Mouse (Mus musculus) intestine, postnatal 0 days (tissue): ENCODE measurements around the gene Slc16a8. TPM values are rescaled to one million over a fixed set of nuclear protein-coding genes. Genes with fewer than 3 reads are reported as not detected.

Source experiments
- ATAC-seq: fragments of 200-750 bp; cut with Nextera tagmentation; 2 replicates; pipeline ENCODE4 v1.8.0; 2017; ENCODE audit warnings: mild to moderate bottlenecking, moderate TSS enrichment, moderate library complexity
- H3K27ac ChIP-seq: fragments of 300-500 bp; sonication (generic); 2 replicates; pipeline ENCODE4 v1.5.1; 2014; ENCODE audit warnings: mild to moderate bottlenecking, low read depth, low read length, moderate library complexity
- H3K27me3 ChIP-seq: fragments of 300-500 bp; sonication (generic); replicated peaks from 2 replicates; pipeline ENCODE4 v1.6.1; 2014; ENCODE audit warnings: low read length, mixed read lengths; ENCODE audit not compliant: control insufficient read depth, insufficient read depth
- H3K36me3 ChIP-seq: fragments of 300-500 bp; sonication (generic); 2 replicates; pipeline ENCODE4 v1.6.1; 2014; ENCODE audit warnings: mild to moderate bottlenecking, moderate library complexity; ENCODE audit not compliant: control insufficient read depth, insufficient read depth
- H3K4me1 ChIP-seq: fragments of 300-500 bp; sonication (generic); replicated peaks from 2 replicates; pipeline ENCODE4 v1.6.1; 2014; ENCODE audit warnings: antibody characterized with exemption, low read length, mixed read lengths; ENCODE audit not compliant: control insufficient read depth, insufficient read depth
- H3K4me2 ChIP-seq: fragments of 300-500 bp; sonication (generic); replicated peaks from 2 replicates; pipeline ENCODE4 v1.6.1; 2014; ENCODE audit warnings: low read depth, mild to moderate bottlenecking, moderate library complexity
- H3K4me3 ChIP-seq: fragments of 300-500 bp; sonication (generic); 2 replicates; pipeline ENCODE4 v1.5.1; 2014; ENCODE audit warnings: low read depth, low read length
- H3K9ac ChIP-seq: fragments of 300-500 bp; sonication (generic); 2 replicates; pipeline ENCODE4 v1.6.1; 2014; ENCODE audit warnings: mild to moderate bottlenecking, low read depth, low read length
- H3K9me3 ChIP-seq: fragments of 300-500 bp; sonication (generic); 2 replicates; pipeline ENCODE4 v1.6.1; 2016; ENCODE audit warnings: mixed run types; ENCODE audit not compliant: control insufficient read depth
- CTCF ChIP-seq: sonication (generic); IDR thresholded peaks from 2 replicates; pipeline ENCODE4 v1.5.1; 2016; ENCODE audit warnings: low read depth, mild to moderate bottlenecking, control low read depth, antibody characterized with exemption, moderate library complexity
- WGBS: fragments of 180-500 bp; shearing (Covaris S2); extraction: QIAGEN DNeasy Blood & Tissue Kit; methylation state at CpG from one replicate; pipeline ENCODE4 v1.1.7; 2014; 5-methylcytosine and 5-hydroxymethylcytosine counted together
- polyA plus RNA-seq: library from polyadenylated mRNA; unstranded; fragments of >200 nt; fragmentation: Nextera tagmentation; extraction: Ambion mirVana; gene quantifications from 2 replicates; pipeline ENCODE4 v1.2.1, GENCODE M21; 2015

Gene Slc16a8
- polyA plus RNA-seq, 1 experiment from 2014 or later, result not detected

GRCm38 (mm10) chr15:79271124-79271746 is 16.7 kb upstream of the Slc16a8 start:
- 12% methylated on average over 17 of the region's 17 CpGs for WGBS
- 0 out of 2 replicates have a peak, but pooled peaks have one; percentile 19 for ATAC-seq
- H3K4me2 ChIP-seq, result peak overlapping the region; percentile 58
- no peaks in the 10 kb centered on the region for H3K27me3 ChIP-seq
- no peak overlapping the region for H3K27ac ChIP-seq
- peaks cover 20% of the 10 kb centered on the region for H3K36me3 ChIP-seq
- no peaks in the 10 kb centered on the region for H3K9me3 ChIP-seq
- 0 out of 2 replicates have a peak, but pooled peaks cover 3% of the 10 kb centered on the region for H3K4me1 ChIP-seq
- TF ChIP-seq CTCF, result peak; percentile 79
- H3K4me3 ChIP-seq, result no peak overlapping the region; the same call in 1 of the 2 replicates
- no peak overlapping the region for H3K9ac ChIP-seq

GRCm38 (mm10) chr15:79270317-79271123 is 16.0 kb upstream of the Slc16a8 start:
- TF ChIP-seq CTCF, result peak; percentile 25; the same call in 1 of the 2 replicates
- H3K4me1 ChIP-seq, result 0 out of 2 replicates have a peak, but pooled peaks cover 3% of the 10 kb centered on the region
- WGBS, result 4% methylated on average over 33 of the region's 33 CpGs
- peak overlapping the region; percentile 58 for H3K4me2 ChIP-seq
- H3K27me3 ChIP-seq, result no peaks in the 10 kb centered on the region
- no peaks in the 10 kb centered on the region for H3K9me3 ChIP-seq
- peaks cover 20% of the 10 kb centered on the region for H3K36me3 ChIP-seq
- peak overlapping the region; percentile 14; the same call in 1 of the 2 replicates for H3K4me3 ChIP-seq
- no peak overlapping the region for H3K27ac ChIP-seq
- ATAC-seq, result peak; percentile 38; the same call in 1 of the 2 replicates
- H3K9ac ChIP-seq, result no peak overlapping the region

DNA sequence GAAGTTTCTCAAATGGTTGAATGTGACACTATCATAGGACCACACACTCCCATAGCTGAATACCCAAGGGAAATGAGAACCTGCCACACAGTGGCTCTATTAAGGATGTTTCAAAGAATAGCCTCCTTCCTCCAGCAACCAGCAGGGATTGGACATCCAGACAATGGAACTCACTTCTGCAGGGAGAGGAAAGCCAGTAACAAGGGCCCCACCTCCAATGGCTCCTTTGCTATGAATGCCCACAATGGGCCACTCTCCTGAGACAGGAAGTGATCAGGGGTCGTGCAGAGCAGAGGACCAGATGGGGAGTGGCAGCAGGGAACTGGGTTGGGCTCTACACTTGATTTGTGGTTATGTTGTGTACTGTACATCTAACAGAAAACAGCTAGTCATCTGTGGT is 14.0 kb upstream of the Slc16a8 start:
- no peak for TF ChIP-seq CTCF
- H3K4me3 ChIP-seq, result no peak overlapping the region
- no peaks in the 10 kb centered on the region for H3K27me3 ChIP-seq
- WGBS, result 24% methylated on average over 1 of the region's 1 CpGs
- H3K4me2 ChIP-seq, result no peak overlapping the region
- H3K9ac ChIP-seq, result no peak overlapping the region
- H3K4me1 ChIP-seq, result 0 out of 2 replicates have a peak, but pooled peaks cover 3% of the 10 kb centered on the region
- no peaks in the 10 kb centered on the region for H3K9me3 ChIP-seq
- no peak overlapping the region for H3K27ac ChIP-seq
- no peak for ATAC-seq
- peaks cover 28% of the 10 kb centered on the region for H3K36me3 ChIP-seq

GRCm38 (mm10) chr15:79265384-79265783 is 10.8 kb upstream of the Slc16a8 start:
- no peak for TF ChIP-seq CTCF
- H3K4me2 ChIP-seq, result no peak overlapping the region
- no peak overlapping the region for H3K9ac ChIP-seq
- H3K4me3 ChIP-seq, result no peak overlapping the region
- H3K4me1 ChIP-seq, result peaks cover 4% of the 10 kb centered on the region; the same call in 1 of the 2 replicates
- peaks cover 41% of the 10 kb centered on the region for H3K36me3 ChIP-seq
- ATAC-seq, result no peak
- 62% methylated on average over 4 of the region's 4 CpGs for WGBS
- no peaks in the 10 kb centered on the region for H3K9me3 ChIP-seq
- H3K27me3 ChIP-seq, result no peaks in the 10 kb centered on the region
- no peak overlapping the region for H3K27ac ChIP-seq

DNA sequence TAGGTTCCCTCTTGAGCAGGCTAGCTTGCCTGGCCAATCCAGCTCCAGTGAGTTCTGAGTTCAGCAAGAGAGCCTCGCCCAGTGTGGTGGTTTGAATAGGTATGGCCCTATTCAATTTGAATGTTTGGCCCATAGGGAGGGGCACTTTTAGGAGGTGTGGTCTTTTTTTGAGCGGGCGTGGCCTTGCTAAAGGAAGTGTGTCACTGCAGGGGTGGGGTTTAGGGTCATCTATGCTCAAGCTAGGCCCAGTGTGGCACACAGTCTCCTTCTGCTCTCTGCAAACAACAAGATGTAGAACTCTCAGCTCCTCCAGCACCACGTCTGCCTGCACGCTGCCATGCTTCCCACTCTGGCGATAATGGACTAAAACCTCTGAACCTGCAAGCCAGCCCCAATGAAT is 9.2 kb upstream of the Slc16a8 start:
- no peak for TF ChIP-seq CTCF
- no peak for ATAC-seq
- WGBS, result 94% methylated on average over 6 of the region's 6 CpGs
- Histone ChIP-seq H3K9me3 (no peaks in the 10 kb centered on the region), H3K4me3 (no peak overlapping the region), H3K27me3 (no peaks in the 10 kb centered on the region), H3K9ac (no peak overlapping the region), H3K4me2 (no peak overlapping the region), H3K27ac (no peak overlapping the region), H3K4me1 (peaks cover 4% of the 10 kb centered on the region; the same call in 1 of the 2 replicates), H3K36me3 (peaks cover 44% of the 10 kb centered on the region)

GRCm38 (mm10) chr15:79262786-79263309 is 8.3 kb upstream of the Slc16a8 start:
- Histone ChIP-seq H3K4me1 (peaks cover 4% of the 10 kb centered on the region; the same call in 1 of the 2 replicates), H3K9me3 (no peaks in the 10 kb centered on the region), H3K36me3 (peaks cover 43% of the 10 kb centered on the region), H3K4me3 (no peak overlapping the region), H3K27me3 (no peaks in the 10 kb centered on the region), H3K27ac (no peak overlapping the region), H3K4me2 (no peak overlapping the region), H3K9ac (no peak overlapping the region)
- no peak for TF ChIP-seq CTCF
- ATAC-seq, result no peak
- WGBS, result 94% methylated on average over 3 of the region's 3 CpGs
